Mouse (Mus musculus) limb, embryonic 14.5 days (tissue): ENCODE results near the gene Wfdc16. TPM values are rescaled to one million over a fixed set of nuclear protein-coding genes. Genes with fewer than 3 reads are reported as not detected.

Source experiments
- ATAC-seq: fragments of 200-750 bp; cut with Nextera tagmentation; 2 replicates; pipeline ENCODE4 v1.8.0; 2017; ENCODE audit warnings: low read depth, moderate number of reproducible peaks, moderate TSS enrichment; ENCODE audit not compliant: low FRiP score
- DNase-seq: peaks from one replicate; pipeline ENCODE4 v3.0.0-alpha.2; 2015; ENCODE audit warnings: low spot score
- H3K27ac ChIP-seq: fragments of 300-500 bp; sonication (generic); replicated peaks from 2 replicates; pipeline ENCODE4 v1.5.1; 2014; ENCODE audit warnings: low read depth, mild to moderate bottlenecking, low read length, moderate library complexity, mixed read lengths
- H3K27me3 ChIP-seq: fragments of 300-500 bp; sonication (generic); 2 replicates; pipeline ENCODE4 v1.6.1; 2014; ENCODE audit warnings: low read length, mixed read lengths; ENCODE audit not compliant: control insufficient read depth, insufficient read depth
- H3K36me3 ChIP-seq: fragments of 300-500 bp; sonication (generic); 2 replicates; pipeline ENCODE4 v1.6.1; 2014; ENCODE audit warnings: mild to moderate bottlenecking, low read length, moderate library complexity, mixed read lengths; ENCODE audit not compliant: control insufficient read depth, insufficient read depth
- H3K4me1 ChIP-seq: fragments of 300-500 bp; sonication (generic); 2 replicates; pipeline ENCODE4 v1.6.1; 2014; ENCODE audit warnings: antibody characterized with exemption, low read length, mixed read lengths; ENCODE audit not compliant: control insufficient read depth, insufficient read depth
- H3K4me2 ChIP-seq: fragments of 300-500 bp; sonication (generic); replicated peaks from 2 replicates; pipeline ENCODE4 v1.6.1; 2014; ENCODE audit warnings: low read depth, mild to moderate bottlenecking, low read length, moderate library complexity; ENCODE audit not compliant: severe bottlenecking
- H3K4me3 ChIP-seq: fragments of 300-500 bp; sonication (generic); replicated peaks from 2 replicates; pipeline ENCODE4 v1.5.1; 2014; ENCODE audit warnings: low read length
- H3K9ac ChIP-seq: fragments of 300-500 bp; sonication (generic); 2 replicates; pipeline ENCODE4 v1.6.1; 2014; ENCODE audit warnings: mild to moderate bottlenecking, low read depth, low read length, moderate library complexity; ENCODE audit not compliant: severe bottlenecking
- H3K9me3 ChIP-seq: fragments of 300-500 bp; sonication (generic); 2 replicates; pipeline ENCODE4 v1.6.1; 2016; ENCODE audit warnings: low read length; ENCODE audit not compliant: control insufficient read depth
- POLR2A ChIP-seq: fragments of 200-500 bp; IDR thresholded peaks from 2 replicates; pipeline ENCODE4 v1.8.0; 2012; ENCODE audit warnings: inconsistent platforms, mild to moderate bottlenecking, moderate library complexity, borderline replicate concordance; ENCODE audit not compliant: insufficient read depth, insufficient read length; ENCODE audit errors: extremely low read depth
- WGBS: fragments of 180-500 bp; shearing (Covaris S2); extraction: QIAGEN DNeasy Blood & Tissue Kit; methylation state at CpG from one replicate; pipeline ENCODE4 v1.1.7; 2014; 5-methylcytosine and 5-hydroxymethylcytosine counted together
- polyA plus RNA-seq, 2 experiments: library from polyadenylated mRNA; depleted of rRNA in 1 of 2; stranded (reverse) in 1 of 2; unstranded in 1 of 2; fragments of >200 nt; fragmentation: Nextera tagmentation in 1 of 2; extraction: Ambion mirVana in 1 of 2; gene quantifications; 2 replicates each; pipeline versions ENCODE4 v1.2.1 to v1.2.3; 2012 to 2014

Wfdc16 gene
- polyA plus RNA-seq, 2 experiments: not detected

DNA sequence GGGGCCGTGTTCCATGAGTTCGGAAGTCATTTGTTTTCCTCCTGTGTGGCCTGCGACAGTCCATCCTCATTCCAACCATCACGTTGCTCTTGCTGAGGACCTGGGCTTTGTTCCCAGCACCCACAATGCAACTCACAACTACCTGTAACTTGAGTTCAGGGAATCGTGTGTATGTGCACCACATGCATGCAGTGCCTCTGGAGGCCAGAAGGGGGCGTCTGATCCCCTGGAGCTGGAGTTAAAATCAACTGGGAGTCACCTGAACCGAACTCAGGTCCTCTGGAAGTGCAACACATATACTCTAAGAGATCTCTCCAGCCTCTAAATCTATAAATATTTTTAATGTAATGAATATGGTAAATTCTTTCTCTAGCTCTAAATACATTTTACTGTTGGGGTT, 37.5 kb upstream of the Wfdc16 start:
- H3K27ac ChIP-seq: no peak overlapping the region
- ATAC-seq (no peak), DNase-seq (no peak)
- no peaks in the 10 kb centered on the region for H3K4me1 ChIP-seq
- no peak for TF ChIP-seq POLR2A
- no peak overlapping the region for H3K9ac ChIP-seq
- H3K4me2 ChIP-seq: no peak overlapping the region
- no peaks in the 10 kb centered on the region for H3K9me3 ChIP-seq
- H3K4me3 ChIP-seq: no peak overlapping the region
- 75% methylated on average over 7 of the region's 7 CpGs for WGBS
- no peaks in the 10 kb centered on the region for H3K36me3 ChIP-seq
- no peaks in the 10 kb centered on the region for H3K27me3 ChIP-seq

DNA sequence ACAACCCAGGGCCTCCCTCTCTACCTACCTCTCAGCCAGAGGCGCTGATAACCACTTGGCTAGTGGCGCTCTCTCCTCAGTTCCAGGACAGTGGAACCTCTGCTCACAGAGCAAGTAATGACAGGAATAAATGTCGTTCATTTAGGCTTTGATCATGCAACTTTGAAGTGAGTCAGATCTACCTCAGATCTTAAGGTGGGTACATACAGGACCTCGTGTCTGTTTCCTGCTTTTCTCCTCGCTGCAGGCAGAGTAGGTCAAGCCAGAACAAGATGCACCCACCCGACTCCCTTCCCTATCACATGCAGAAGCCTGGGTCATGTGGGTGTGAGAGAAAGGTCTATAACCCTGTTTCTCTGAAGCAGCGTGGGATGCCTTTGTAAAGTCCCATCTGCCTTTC, 35.4 kb upstream of the Wfdc16 start, which contains the start of gene Wfdc11:
TSS of gene Wfdc11 (minus strand) at position 101 of the 400 bp plus-strand sequence.
- 67% methylated on average over 7 of the region's 7 CpGs for WGBS
- Histone ChIP-seq H3K36me3 (no peaks in the 10 kb centered on the region), H3K4me1 (no peaks in the 10 kb centered on the region), H3K9ac (no peak within 1 kb of the TSS), H3K9me3 (no peaks in the 10 kb centered on the region), H3K27me3 (no peaks in the 10 kb centered on the region), H3K4me3 (no peak within 1 kb of the TSS), H3K4me2 (no peak within 1 kb of the TSS), H3K27ac (no peak within 1 kb of the TSS)
- no peak for TF ChIP-seq POLR2A
- DNase-seq: no peak
- ATAC-seq: no peak

DNA sequence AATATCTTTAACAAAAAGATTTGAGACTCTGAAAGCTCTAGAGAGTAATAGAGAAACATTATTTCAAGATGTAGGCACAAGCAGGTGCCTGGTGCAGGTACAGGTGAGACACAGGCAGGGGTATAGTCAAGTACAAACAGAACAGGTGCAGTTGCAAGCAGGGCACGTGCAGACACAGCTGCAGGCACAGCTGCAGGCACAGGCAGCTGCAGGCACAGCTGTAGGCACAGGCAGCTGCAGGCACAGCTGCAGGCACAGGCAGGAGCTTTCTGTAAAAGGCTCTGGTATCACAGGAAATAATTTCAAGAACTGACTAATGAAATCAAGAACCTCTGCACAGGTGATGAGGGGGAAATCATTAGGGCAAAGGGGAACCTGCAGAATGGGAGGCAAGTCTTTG, 32.3 kb upstream of the Wfdc16 start:
- no peak for TF ChIP-seq POLR2A
- no peaks in the 10 kb centered on the region for H3K27me3 ChIP-seq
- no peak overlapping the region for H3K4me2 ChIP-seq
- H3K4me3 ChIP-seq: no peak overlapping the region
- H3K4me1 ChIP-seq: no peaks in the 10 kb centered on the region
- H3K9ac ChIP-seq: no peak overlapping the region
- no peaks in the 10 kb centered on the region for H3K36me3 ChIP-seq
- no peak overlapping the region for H3K27ac ChIP-seq
- WGBS: 12% methylated on average over 1 of the region's 1 CpGs
- H3K9me3 ChIP-seq: no peaks in the 10 kb centered on the region
- no peak for DNase-seq
- ATAC-seq: no peak

DNA sequence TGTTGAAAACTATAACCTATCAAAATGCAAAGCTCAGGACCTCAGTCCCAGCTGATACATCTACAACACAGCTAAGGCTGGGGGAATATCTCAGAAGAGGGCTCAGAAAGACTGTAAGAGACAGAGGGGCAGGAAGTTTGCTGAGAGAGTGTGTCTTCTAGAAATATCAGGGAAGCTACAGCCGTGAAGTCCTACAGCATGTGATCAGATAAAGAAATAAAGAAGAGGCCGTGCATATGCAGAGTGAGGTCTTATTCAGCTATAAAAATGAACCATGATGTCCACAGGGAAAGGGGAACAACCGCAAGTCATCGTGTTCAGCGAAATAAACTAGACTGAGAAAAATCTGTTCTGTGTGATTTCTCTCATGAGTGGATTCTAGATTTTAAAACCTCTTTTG, 31.7 kb upstream of the Wfdc16 start:
- Histone ChIP-seq H3K4me1 (no peaks in the 10 kb centered on the region), H3K27me3 (no peaks in the 10 kb centered on the region), H3K9me3 (no peaks in the 10 kb centered on the region), H3K27ac (no peak overlapping the region), H3K4me3 (no peak overlapping the region), H3K36me3 (no peaks in the 10 kb centered on the region), H3K4me2 (no peak overlapping the region), H3K9ac (no peak overlapping the region)
- ATAC-seq (no peak), DNase-seq (no peak)
- WGBS: 85% methylated on average over 5 of the region's 5 CpGs
- TF ChIP-seq POLR2A: no peak

DNA sequence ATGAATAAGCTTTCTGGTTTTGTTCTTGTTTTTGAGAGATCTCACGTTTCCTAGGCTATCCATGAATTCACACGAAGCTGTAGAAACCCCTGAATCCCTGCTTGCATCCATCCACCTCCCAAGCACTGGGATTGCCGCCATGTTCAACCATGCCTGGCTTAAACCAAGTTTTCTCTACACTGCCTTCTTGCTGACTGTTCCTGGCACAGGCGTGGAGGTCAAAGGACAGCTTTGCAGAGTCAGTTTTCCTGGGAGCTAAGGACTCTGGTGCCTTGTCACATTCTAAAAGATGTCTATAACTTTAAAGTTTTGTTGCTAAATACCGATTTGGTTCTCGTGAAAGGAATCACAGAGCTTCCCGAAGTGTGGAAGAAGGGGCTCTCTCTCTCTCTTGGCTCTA, 26.3 kb upstream of the Wfdc16 start:
- ATAC-seq (no peak), DNase-seq (no peak)
- 91% methylated on average over 7 of the region's 7 CpGs for WGBS
- no peaks in the 10 kb centered on the region for H3K4me1 ChIP-seq
- no peak for TF ChIP-seq POLR2A
- H3K36me3 ChIP-seq: no peaks in the 10 kb centered on the region
- no peaks in the 10 kb centered on the region for H3K27me3 ChIP-seq
- no peaks in the 10 kb centered on the region for H3K9me3 ChIP-seq
- no peak overlapping the region for H3K9ac ChIP-seq
- no peak overlapping the region for H3K4me3 ChIP-seq
- no peak overlapping the region for H3K27ac ChIP-seq
- H3K4me2 ChIP-seq: no peak overlapping the region

DNA sequence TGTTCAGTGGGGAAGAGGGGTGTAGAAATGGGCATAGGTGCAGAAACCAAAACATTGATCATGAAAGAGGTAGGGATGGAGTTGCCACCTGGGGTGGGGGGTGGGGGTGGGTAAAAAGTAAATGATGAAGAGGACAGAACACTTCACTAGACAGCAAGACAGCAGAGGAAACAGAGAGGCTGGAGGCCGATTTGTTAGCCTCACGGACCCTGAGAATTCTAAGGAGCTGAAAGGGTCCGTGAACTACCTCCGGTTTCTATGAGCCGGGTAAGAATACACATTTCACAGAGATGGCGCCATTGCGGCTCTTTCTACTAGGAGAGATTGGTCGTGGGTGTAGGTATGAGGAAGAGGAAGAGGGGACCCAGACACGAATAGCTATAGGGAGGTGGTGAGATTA, 17.9 kb upstream of the Wfdc16 start, which contains the start of gene Wfdc9:
TSS of gene Wfdc9 (minus strand) at position 101 of the 400 bp plus-strand sequence.
- H3K4me1 ChIP-seq: no peaks in the 10 kb centered on the region
- H3K27ac ChIP-seq: no peak within 1 kb of the TSS
- DNase-seq: no peak
- WGBS: 84% methylated on average over 9 of the region's 9 CpGs
- no peak for TF ChIP-seq POLR2A
- no peak within 1 kb of the TSS for H3K4me2 ChIP-seq
- H3K9ac ChIP-seq: no peak within 1 kb of the TSS
- no peaks in the 10 kb centered on the region for H3K27me3 ChIP-seq
- no peak for ATAC-seq
- H3K9me3 ChIP-seq: no peaks in the 10 kb centered on the region
- no peaks in the 10 kb centered on the region for H3K36me3 ChIP-seq
- H3K4me3 ChIP-seq: no peak within 1 kb of the TSS
